Mouse (Mus musculus) neural tube, embryonic 15.5 days (tissue): ENCODE results near the gene Cd83. TPM values are rescaled to one million over a fixed set of nuclear protein-coding genes. Genes with fewer than 3 reads are reported as not detected.

Experiments
- ATAC-seq: fragments of 200-750 bp; cut with Nextera tagmentation; 2 replicates; pipeline ENCODE4 v1.8.0; 2017; ENCODE audit warnings: mild to moderate bottlenecking, moderate TSS enrichment, moderate library complexity; ENCODE audit not compliant: low FRiP score
- H3K27ac ChIP-seq: fragments of 300-500 bp; sonication (generic); replicated peaks from 2 replicates; pipeline ENCODE4 v1.5.1; 2015; ENCODE audit warnings: mild to moderate bottlenecking, inconsistent platforms
- H3K27me3 ChIP-seq: fragments of 300-500 bp; sonication (generic); replicated peaks from 2 replicates; pipeline ENCODE4 v1.6.1; 2015; ENCODE audit warnings: inconsistent platforms
- H3K36me3 ChIP-seq: fragments of 300-500 bp; sonication (generic); 2 replicates; pipeline ENCODE4 v1.6.1; 2015; ENCODE audit warnings: inconsistent platforms
- H3K4me1 ChIP-seq: fragments of 300-500 bp; sonication (generic); 2 replicates; pipeline ENCODE4 v1.6.1; 2015; ENCODE audit warnings: inconsistent platforms
- H3K4me2 ChIP-seq: fragments of 300-500 bp; sonication (generic); 2 replicates; pipeline ENCODE4 v1.6.1; 2015; ENCODE audit warnings: inconsistent platforms, mild to moderate bottlenecking, moderate library complexity
- H3K4me3 ChIP-seq: fragments of 300-500 bp; sonication (generic); replicated peaks from 2 replicates; pipeline ENCODE4 v1.5.1; 2015; ENCODE audit warnings: mild to moderate bottlenecking, inconsistent platforms
- H3K9ac ChIP-seq: fragments of 300-500 bp; sonication (generic); replicated peaks from 2 replicates; pipeline ENCODE4 v1.6.1; 2015; ENCODE audit warnings: mild to moderate bottlenecking, inconsistent platforms
- H3K9me3 ChIP-seq: fragments of 300-500 bp; sonication (generic); replicated peaks from 2 replicates; pipeline ENCODE4 v1.6.1; 2016; ENCODE audit warnings: inconsistent platforms
- WGBS: fragments of 180-500 bp; shearing (Covaris S2); methylation state at CpG from one replicate; pipeline ENCODE4 v1.1.7; 2015; ENCODE audit warnings: mixed read lengths; 5-methylcytosine and 5-hydroxymethylcytosine counted together
- polyA plus RNA-seq: library from polyadenylated mRNA; unstranded; fragments of >200 nt; fragmentation: Nextera tagmentation; extraction: Ambion mirVana; gene quantifications from 2 replicates; pipeline ENCODE4 v1.2.1, GENCODE M21; 2015

Cd83 gene
- polyA plus RNA-seq, 1 experiment from 2014 or later = 31.0 TPM

DNA sequence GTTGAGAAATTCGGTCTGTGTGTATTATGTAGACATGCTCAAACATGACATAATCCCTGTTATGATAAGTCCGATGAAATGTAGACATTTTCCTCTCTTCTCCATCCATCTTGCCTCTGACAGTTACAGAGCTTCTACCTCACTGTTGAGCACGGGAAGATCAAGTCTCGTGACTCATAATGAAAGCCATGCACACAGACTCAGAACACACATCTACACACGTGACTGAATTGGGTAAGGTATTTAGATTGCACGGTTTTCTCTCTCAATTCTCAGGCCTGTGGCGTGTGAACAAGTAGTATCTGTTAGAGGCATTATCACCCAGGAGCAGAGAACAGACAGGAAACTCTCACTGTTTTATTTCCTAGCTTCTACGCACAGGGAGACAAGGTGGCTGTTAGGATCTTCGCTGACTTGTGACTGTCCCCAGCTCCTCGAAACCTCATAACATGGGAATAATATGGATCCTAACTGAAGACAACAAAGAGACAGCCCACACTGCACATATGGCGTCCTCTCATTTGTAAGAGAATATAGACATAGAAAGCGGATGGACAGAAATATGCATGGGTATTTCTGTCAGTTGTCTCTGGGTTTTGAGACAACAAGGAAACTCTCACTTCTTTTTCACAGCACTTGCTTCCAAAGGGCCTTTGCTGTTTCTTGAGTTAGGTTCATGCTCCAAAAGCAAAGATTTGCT lies 23.3 kb upstream of the Cd83 start:
- no peaks in the 10 kb centered on the region; the same call in 1 of the 2 replicates for H3K9me3 ChIP-seq
- no peak overlapping the region for H3K4me2 ChIP-seq
- ATAC-seq = no peak
- WGBS = 90% methylated on average over 12 of the region's 12 CpGs
- H3K27ac ChIP-seq = no peak overlapping the region
- H3K4me1 ChIP-seq = no peaks in the 10 kb centered on the region
- H3K9ac ChIP-seq = no peak overlapping the region
- no peaks in the 10 kb centered on the region for H3K27me3 ChIP-seq
- no peaks in the 10 kb centered on the region for H3K36me3 ChIP-seq
- H3K4me3 ChIP-seq = no peak overlapping the region

DNA sequence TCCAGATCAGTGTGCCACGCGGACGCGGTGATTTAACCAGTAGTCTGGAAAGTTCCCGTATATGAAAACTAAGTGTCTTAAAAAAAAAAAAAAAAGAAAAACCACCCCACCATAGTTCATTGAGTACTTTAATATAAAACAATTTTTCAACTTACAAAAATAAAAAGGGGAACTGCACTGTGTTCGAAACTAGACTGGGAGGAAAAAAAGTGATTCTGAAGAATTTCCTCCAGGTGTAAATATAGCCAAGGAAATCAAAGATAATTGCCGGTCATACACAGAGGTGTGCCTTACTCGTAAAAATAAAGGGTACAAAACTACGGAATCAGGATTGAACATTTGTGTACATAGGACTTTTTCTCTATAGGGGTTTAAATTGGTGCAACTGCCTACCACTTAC lies 21.7 kb upstream of the Cd83 start:
- 90% methylated on average over 9 of the region's 9 CpGs for WGBS
- no peaks in the 10 kb centered on the region for H3K27me3 ChIP-seq

DNA sequence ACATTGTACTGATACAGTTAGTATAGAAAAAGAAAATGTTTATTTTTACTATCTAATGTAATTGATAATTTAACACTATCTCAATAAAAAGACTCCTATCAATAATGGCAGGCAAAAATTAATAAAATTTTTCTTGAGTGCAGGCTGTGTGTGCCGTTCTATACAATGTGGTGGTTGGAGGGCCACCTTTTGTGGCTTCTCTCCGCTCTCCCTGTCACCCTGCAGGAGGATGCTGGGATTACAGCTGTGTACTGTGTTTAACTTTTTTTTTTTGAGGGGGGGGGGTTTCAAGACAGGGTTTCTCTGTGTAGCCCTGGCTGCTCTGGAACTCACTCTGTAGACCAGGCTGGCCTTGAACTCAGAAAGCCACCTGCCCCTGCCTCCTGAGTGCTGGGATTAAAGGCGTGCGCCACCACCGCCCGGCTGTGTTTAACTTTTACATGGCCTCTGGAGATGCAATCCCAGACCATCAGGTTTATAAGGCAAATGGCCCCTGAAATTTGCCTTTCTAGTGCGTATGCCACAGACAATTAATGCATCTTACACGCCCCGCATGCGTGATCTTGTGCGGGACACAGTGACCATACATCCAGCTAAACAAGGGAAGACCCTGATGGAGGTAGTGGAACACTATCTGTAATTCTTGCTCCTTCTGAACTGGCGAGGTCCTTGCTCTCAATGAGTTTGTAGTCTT lies 21.1 kb upstream of the Cd83 start:
- no peak overlapping the region for H3K9ac ChIP-seq
- 88% methylated on average over 12 of the region's 12 CpGs for WGBS
- ATAC-seq = no peak

More for the DNA sequence above, 21.7 kb upstream of the Cd83 start:
- Histone ChIP-seq H3K9me3 (no peaks in the 10 kb centered on the region; the same call in 1 of the 2 replicates), H3K36me3 (no peaks in the 10 kb centered on the region), H3K4me3 (no peak overlapping the region), H3K4me1 (0 out of 2 replicates have a peak, but pooled peaks cover 6% of the 10 kb centered on the region), H3K4me2 (no peak overlapping the region), H3K27ac (no peak overlapping the region), H3K9ac (no peak overlapping the region)
- ATAC-seq = no peak

DNA sequence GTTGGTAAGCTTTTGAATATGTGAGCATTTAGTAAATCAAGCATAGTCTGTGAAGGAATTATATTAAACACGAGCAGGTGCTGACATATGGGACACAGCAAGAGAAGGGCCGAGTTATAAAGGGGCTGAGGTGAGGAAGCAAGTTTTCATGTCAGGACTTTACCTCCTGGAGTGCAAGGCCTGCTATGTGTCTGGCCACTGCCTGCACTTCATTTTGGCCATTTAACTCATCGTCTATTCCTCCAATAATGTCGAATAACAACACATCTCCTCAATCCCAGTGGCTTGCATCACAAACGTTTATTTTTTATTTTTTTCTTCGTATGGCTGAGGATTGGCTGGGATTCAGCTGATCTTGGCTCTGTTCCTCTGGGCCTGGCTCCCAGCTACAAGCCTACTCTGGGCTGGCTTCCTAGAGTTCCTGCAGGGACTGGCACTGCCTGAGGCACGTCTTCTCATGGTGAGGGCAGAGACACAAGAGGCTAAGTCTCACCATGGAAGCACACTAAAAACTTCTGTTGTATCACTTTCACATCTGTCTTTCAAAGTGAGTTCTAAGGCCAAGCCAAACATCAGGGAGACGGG lies 20.5 kb upstream of the Cd83 start:
- Histone ChIP-seq H3K27me3 (no peaks in the 10 kb centered on the region), H3K27ac (no peak overlapping the region), H3K4me1 (0 out of 2 replicates have a peak, but pooled peaks cover 6% of the 10 kb centered on the region), H3K9me3 (no peaks in the 10 kb centered on the region; the same call in 1 of the 2 replicates), H3K9ac (no peak overlapping the region), H3K4me2 (no peak overlapping the region), H3K36me3 (no peaks in the 10 kb centered on the region), H3K4me3 (no peak overlapping the region)
- 63% methylated on average over 8 of the region's 8 CpGs for WGBS
- ATAC-seq = no peak

More for the DNA sequence above, 21.1 kb upstream of the Cd83 start:
- Histone ChIP-seq H3K27me3 (no peaks in the 10 kb centered on the region), H3K36me3 (no peaks in the 10 kb centered on the region), H3K4me2 (no peak overlapping the region), H3K4me3 (no peak overlapping the region), H3K4me1 (0 out of 2 replicates have a peak, but pooled peaks cover 6% of the 10 kb centered on the region), H3K9me3 (no peaks in the 10 kb centered on the region; the same call in 1 of the 2 replicates), H3K27ac (no peak overlapping the region)

DNA sequence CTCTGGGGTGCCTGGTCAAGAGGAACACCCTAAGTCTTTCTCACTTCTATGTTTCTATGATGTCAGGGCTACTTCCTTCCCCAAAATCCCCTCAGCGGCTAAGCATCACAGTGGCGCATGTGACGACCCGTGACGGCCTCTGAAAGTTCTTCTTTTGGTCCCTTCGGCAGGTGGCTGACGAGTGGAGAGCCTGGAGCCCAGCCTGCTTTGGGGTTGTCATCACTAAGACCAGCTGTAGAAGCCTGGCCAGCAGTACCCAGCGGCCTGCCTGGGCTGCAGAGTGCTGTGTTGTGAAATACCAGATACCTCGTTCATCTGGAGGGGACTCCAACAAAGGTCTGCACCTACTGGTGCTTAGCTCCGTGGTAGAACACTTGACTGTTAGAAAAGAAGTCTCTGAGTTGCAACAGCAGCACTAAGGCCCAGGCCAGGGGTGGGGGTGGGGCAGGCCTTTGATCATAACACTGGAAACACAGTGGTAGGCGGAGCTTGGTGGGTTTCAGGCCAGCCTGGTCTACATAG lies 19.2 kb upstream of the Cd83 start:
- Histone ChIP-seq H3K4me2 (no peak overlapping the region), H3K4me1 (0 out of 2 replicates have a peak, but pooled peaks cover 6% of the 10 kb centered on the region), H3K9ac (no peak overlapping the region), H3K4me3 (no peak overlapping the region), H3K9me3 (no peaks in the 10 kb centered on the region), H3K27me3 (no peaks in the 10 kb centered on the region), H3K27ac (no peak overlapping the region), H3K36me3 (no peaks in the 10 kb centered on the region)
- ATAC-seq = no peak
- 86% methylated on average over 11 of the region's 11 CpGs for WGBS

DNA sequence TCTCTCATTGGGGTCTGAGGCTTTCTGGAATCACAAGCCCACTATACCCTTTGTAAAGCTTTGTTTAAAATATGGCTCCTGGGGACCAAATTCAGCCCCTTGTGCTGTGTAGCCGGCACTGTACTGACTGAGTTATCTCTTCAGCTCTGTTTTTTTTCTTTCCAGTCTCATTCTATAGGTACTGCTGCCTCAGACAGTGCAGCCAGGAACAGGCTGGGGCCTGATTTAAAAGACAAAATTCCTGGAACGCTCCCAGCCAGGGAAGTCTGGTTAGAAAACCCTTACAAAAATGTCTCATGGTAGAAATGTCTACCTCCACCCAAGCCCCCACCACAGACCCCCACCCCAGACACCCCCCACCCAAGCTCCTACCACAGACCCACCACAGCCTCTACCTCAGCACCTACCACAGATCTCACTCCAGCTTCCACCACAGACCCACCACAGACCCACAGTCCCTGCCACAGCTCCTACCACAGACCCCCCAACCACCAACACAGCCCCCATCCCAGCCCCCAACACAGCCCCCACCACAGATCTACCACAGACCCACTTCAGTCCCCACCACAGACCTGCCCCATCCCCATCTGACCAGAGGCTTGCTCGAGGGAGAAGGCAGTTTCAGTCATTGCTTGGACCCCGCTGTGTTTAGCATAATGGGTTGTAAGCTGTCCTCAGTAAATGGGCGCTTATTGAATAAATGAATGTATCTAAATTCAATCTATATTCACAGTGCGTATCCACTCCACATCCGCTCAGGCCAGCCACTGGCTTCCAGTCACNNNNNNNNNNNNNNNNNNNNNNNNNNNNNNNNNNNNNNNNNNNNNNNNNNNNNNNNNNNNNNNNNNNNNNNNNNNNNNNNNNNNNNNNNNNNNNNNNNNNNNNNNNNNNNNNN lies 17.5 kb upstream of the Cd83 start:
- Histone ChIP-seq H3K9me3 (no peaks in the 10 kb centered on the region), H3K27ac (no peak overlapping the region), H3K36me3 (no peaks in the 10 kb centered on the region), H3K27me3 (no peaks in the 10 kb centered on the region), H3K4me1 (0 out of 2 replicates have a peak, but pooled peaks cover 6% of the 10 kb centered on the region), H3K4me3 (no peak overlapping the region), H3K9ac (no peak overlapping the region), H3K4me2 (no peak overlapping the region)
- peak; percentile 59; the same call in 1 of the 2 replicates for ATAC-seq
- WGBS = 47% methylated on average over 7 of the region's 7 CpGs

DNA sequence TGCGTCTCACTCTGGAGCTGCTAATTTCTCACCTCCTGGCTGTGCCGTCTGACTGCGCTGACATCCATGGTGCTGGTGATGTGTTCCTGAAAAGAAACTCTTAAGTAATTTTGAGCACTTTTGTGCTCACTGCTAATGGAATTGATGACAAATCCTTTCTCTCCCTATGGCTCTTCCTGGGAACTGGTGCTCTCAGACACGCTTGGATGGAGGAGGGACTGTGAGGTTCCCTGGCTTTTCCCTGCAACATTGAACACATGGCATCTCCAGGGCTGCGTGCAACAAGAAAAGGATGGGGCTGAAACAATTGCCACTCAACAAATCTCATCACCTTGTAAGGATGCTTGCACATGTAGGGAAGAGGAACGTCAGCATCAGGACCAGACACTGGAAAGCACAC lies 11.6 kb upstream of the Cd83 start:
- H3K27ac ChIP-seq = no peak overlapping the region
- H3K4me1 ChIP-seq = peaks cover 9% of the 10 kb centered on the region
- ATAC-seq = no peak
- 91% methylated on average over 6 of the region's 6 CpGs for WGBS
- no peak overlapping the region for H3K4me2 ChIP-seq
- H3K4me3 ChIP-seq = no peak overlapping the region
- H3K36me3 ChIP-seq = no peaks in the 10 kb centered on the region
- no peak overlapping the region for H3K9ac ChIP-seq
- H3K9me3 ChIP-seq = no peaks in the 10 kb centered on the region
- H3K27me3 ChIP-seq = no peaks in the 10 kb centered on the region

DNA sequence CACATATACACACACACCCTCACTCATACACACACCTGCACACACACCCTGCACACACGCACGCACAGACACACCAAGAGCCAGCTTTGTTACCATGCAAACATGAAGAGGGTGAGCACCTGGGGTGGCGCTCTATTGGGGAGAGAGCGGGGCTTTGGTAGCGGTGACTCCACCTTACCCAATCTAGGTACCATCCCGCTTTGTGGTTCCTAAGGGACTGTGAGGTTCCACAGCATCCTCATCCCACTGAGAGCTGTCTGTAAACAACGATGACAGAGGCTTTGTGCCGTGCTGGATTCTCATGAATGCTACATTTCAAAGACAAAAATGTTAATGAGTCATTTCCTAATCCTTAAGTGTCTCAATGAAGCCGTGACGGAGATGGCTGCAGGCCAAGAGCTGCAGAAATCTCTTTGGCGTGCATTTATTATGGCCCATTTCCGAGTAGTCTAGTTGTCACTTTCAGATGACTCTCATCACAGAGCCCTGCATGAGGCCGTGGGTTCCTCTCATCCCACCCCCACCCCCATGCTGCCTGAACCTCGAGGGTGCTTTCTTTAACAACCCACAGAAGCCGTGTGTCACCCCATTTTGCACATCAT lies 10.5 kb upstream of the Cd83 start:
- H3K27me3 ChIP-seq = no peaks in the 10 kb centered on the region
- H3K4me1 ChIP-seq = peaks cover 9% of the 10 kb centered on the region
- H3K4me3 ChIP-seq = no peak overlapping the region
- H3K4me2 ChIP-seq = no peak overlapping the region
- no peak overlapping the region for H3K9ac ChIP-seq
- ATAC-seq = peak; percentile 57; the same call in 1 of the 2 replicates
- H3K9me3 ChIP-seq = no peaks in the 10 kb centered on the region
- 49% methylated on average over 15 of the region's 15 CpGs for WGBS
- H3K27ac ChIP-seq = no peak overlapping the region
- H3K36me3 ChIP-seq = no peaks in the 10 kb centered on the region

DNA sequence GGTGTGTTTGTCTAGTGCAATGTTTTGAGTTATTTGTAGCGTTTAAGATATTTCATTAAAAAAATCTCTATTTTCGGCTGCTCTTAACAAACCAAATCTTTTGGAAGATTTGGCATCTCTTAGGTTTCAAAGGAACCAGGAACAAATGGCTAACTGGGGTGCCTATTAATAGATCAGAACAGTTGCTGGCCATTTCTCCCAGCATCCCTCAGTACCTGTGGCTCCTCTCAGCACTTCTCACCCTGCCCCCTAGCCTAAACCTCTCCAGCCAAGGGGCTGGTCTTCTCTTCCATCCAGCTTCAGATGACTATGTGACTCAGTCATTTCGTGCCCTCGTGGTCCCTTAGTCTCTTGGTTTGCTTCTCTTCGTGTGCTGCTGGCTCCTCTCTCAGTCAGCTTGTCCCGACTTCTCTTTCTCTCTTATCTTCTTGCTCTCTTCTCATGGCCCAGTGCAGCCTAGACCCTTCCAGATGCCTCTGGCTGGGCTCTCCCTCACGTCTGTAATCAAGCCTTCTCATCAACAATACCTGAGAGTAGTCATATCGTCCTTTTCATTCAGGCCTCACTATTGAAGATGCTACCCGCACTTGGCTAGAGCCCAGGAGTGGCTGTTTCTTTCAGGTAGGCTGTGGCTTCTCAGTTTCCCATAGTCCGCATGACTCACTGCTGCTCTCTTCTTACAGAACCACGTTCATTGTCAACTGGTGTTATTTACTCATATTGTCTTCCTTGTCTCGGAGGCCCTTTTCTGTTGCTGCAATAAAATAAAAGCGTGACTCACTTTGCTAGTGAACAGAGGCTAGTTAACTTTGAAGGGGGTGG lies 9.8 kb upstream of the Cd83 start:
- no peak for ATAC-seq
- Histone ChIP-seq H3K27me3 (no peaks in the 10 kb centered on the region), H3K9me3 (no peaks in the 10 kb centered on the region), H3K4me2 (no peak overlapping the region), H3K36me3 (no peaks in the 10 kb centered on the region), H3K9ac (no peak overlapping the region), H3K27ac (no peak overlapping the region), H3K4me3 (no peak overlapping the region), H3K4me1 (peaks cover 9% of the 10 kb centered on the region)
- 71% methylated on average over 13 of the region's 13 CpGs for WGBS

DNA sequence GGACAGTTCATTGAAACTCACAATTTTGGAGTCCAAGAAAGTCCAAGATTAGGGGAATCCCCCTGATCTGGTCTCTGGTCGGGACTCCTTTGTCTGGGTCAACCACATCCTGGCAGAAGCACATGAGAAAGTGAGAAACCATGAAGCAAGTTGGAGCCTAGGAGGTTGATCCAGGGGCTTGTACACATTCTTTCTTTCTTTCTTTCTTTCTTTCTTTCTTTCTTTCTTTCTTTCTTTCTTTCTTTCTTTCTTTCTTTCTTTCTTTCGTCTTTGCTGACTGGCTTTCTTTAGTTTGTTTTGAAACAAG lies 9.2 kb upstream of the Cd83 start:
- H3K4me1 ChIP-seq = peaks cover 9% of the 10 kb centered on the region
- H3K4me3 ChIP-seq = no peak overlapping the region
- H3K27ac ChIP-seq = no peak overlapping the region
- ATAC-seq = no peak
- H3K9ac ChIP-seq = no peak overlapping the region
- no peaks in the 10 kb centered on the region for H3K36me3 ChIP-seq
- no peaks in the 10 kb centered on the region for H3K9me3 ChIP-seq
- WGBS = 85% methylated on average over 2 of the region's 2 CpGs
- H3K27me3 ChIP-seq = no peaks in the 10 kb centered on the region
- no peak overlapping the region for H3K4me2 ChIP-seq
